Mouse (Mus musculus): ENCODE results near the gene Pmepa1. TPM values are rescaled to one million over a fixed set of nuclear protein-coding genes. Genes with fewer than 3 reads are reported as not detected.

Pmepa1 gene
- polyA plus RNA-seq, 1 experiment = 141 TPM

DNA sequence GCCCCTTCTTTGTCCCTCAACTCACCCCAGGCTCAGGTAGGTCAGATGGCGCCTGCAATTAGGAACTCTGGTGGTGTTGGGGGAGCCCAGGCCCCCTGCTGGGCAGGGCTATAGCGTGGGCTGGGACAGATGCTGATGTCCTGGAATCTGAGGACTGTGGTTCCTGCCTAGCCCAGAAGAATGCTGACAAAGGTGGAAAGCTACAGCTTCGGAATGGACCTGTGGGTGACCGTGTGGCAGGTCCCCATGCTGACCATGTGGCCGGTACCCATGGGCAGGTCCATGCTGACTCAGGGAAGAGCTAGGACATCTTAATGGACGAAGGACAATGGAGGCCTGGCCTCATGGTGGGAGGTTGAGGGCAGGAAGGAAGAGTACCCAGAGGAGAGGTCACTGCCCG, 93.5 kb downstream of the Pmepa1 start:
- Histone ChIP-seq H3K4me3 (ENCODE audit: insufficient read depth, low read depth, low read length) (no peak overlapping the region), H3K4me1 (ENCODE audit: control insufficient read depth, insufficient read depth, insufficient read length, low read length) (no peaks in the 10 kb centered on the region), H3K27ac (replicated peaks; ENCODE audit: low read depth, low read length) (no peak overlapping the region)

GRCm38 (mm10) chr2:173181901-173182300, 94.4 kb downstream of the Pmepa1 start:
- H3K4me1 ChIP-seq (ENCODE audit: control insufficient read depth, insufficient read depth, insufficient read length, low read length) = no peaks in the 10 kb centered on the region
- no peak overlapping the region for H3K4me3 ChIP-seq (ENCODE audit: insufficient read depth, low read depth, low read length)
- H3K27ac ChIP-seq (replicated peaks; ENCODE audit: low read depth, low read length) = no peak overlapping the region

GRCm38 (mm10) chr2:173181486-173181885, 94.8 kb downstream of the Pmepa1 start:
- Histone ChIP-seq H3K27ac (replicated peaks; ENCODE audit: low read depth, low read length) (no peak overlapping the region), H3K4me3 (ENCODE audit: insufficient read depth, low read depth, low read length) (no peak overlapping the region), H3K4me1 (ENCODE audit: control insufficient read depth, insufficient read depth, insufficient read length, low read length) (no peaks in the 10 kb centered on the region)

- no peak overlapping the region for H3K4me3 ChIP-seq (ENCODE audit: insufficient read depth, low read depth, low read length)
- H3K27ac ChIP-seq (replicated peaks; ENCODE audit: low read depth, low read length) = no peak overlapping the region
- no peaks in the 10 kb centered on the region for H3K4me1 ChIP-seq (ENCODE audit: control insufficient read depth, insufficient read depth, insufficient read length, low read length)
Observed at GRCm38 (mm10) chr2:173180721-173181388, 95.5 kb downstream of the Pmepa1 start.

GRCm38 (mm10) chr2:173180026-173180425, 96.3 kb downstream of the Pmepa1 start:
- no peaks in the 10 kb centered on the region for H3K4me1 ChIP-seq (ENCODE audit: control insufficient read depth, insufficient read depth, insufficient read length, low read length)
- H3K4me3 ChIP-seq (ENCODE audit: insufficient read depth, low read depth, low read length) = no peak overlapping the region
- no peak overlapping the region for H3K27ac ChIP-seq (replicated peaks; ENCODE audit: low read depth, low read length)

DNA sequence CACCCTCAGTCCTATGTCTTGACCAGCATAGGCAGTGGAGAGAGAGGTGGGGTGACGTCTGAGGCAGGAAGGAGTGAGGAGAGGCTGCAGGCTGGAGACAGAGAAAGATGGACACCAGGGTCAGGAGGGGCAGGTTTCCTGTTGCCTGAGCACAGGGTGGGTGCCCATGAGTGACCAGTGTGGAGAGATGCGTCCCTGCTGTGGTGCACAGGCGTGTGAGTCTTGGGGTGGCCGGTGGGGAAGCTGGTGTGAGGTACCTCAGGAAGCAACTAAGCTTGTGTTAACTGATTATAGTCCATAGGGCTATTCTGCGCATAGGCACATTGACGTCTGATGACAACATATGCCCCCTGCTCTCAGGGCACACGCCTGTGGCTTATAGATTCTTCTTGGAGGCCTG, 97.3 kb downstream of the Pmepa1 start:
- Histone ChIP-seq H3K27ac (replicated peaks; ENCODE audit: low read depth, low read length) (no peak overlapping the region), H3K4me3 (ENCODE audit: insufficient read depth, low read depth, low read length) (no peak overlapping the region), H3K4me1 (ENCODE audit: control insufficient read depth, insufficient read depth, insufficient read length, low read length) (no peaks in the 10 kb centered on the region)

DNA sequence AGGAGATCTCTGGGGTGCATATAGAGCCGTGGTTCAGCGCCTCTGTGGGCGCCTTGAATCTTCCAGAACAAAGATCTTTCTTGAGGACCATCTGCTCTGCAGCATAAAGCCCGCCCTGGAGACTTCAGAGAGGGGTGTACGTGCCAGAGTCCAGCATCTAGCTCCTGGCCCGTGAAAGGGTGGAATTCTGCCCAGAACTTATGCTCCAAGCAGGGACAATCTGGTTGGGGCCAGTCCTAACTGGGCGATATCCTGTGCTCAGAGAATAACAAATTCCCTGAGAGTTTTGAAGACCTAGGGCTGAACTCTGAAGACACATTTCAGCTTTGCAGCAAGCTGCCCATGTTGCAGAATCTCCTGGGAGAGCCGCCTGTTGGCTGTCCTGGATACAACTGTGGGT, 98.4 kb downstream of the Pmepa1 start:
- Histone ChIP-seq H3K27ac (replicated peaks; ENCODE audit: low read depth, low read length) (no peak overlapping the region), H3K4me1 (ENCODE audit: control insufficient read depth, insufficient read depth, insufficient read length, low read length) (no peaks in the 10 kb centered on the region), H3K4me3 (ENCODE audit: insufficient read depth, low read depth, low read length) (no peak overlapping the region)

DNA sequence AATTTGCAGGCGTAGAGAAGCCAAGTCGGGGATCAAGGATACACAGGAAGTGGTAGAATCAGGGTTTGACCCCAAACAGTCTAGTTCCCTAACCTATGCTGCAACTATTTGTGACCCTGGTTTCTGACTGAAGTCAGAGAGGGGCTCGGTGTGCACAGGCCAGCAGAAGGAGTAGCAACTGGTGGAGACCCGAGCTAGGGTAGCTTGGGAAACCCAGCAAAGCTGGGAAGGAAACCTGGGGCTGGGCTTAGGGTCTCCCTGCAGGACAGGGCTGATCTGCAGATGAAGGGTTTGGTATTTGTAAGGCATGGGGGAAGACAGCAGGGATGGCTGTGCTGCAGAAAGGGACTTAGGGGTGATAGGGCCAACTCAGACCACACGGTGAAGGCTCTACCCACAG, 98.9 kb downstream of the Pmepa1 start:
- Histone ChIP-seq H3K4me1 (ENCODE audit: control insufficient read depth, insufficient read depth, insufficient read length, low read length) (no peaks in the 10 kb centered on the region), H3K27ac (replicated peaks; ENCODE audit: low read depth, low read length) (no peak overlapping the region)

GRCm38 (mm10) chr2:173175703-173176102, 100.6 kb downstream of the Pmepa1 start:
- Histone ChIP-seq H3K4me1 (ENCODE audit: control insufficient read depth, insufficient read depth, insufficient read length, low read length) (no peaks in the 10 kb centered on the region), H3K4me3 (ENCODE audit: insufficient read depth, low read depth, low read length) (no peak overlapping the region), H3K27ac (replicated peaks; ENCODE audit: low read depth, low read length) (no peak overlapping the region)

More for the DNA sequence above, 98.9 kb downstream of the Pmepa1 start:
- no peak overlapping the region for H3K4me3 ChIP-seq (ENCODE audit: insufficient read depth, low read depth, low read length)

DNA sequence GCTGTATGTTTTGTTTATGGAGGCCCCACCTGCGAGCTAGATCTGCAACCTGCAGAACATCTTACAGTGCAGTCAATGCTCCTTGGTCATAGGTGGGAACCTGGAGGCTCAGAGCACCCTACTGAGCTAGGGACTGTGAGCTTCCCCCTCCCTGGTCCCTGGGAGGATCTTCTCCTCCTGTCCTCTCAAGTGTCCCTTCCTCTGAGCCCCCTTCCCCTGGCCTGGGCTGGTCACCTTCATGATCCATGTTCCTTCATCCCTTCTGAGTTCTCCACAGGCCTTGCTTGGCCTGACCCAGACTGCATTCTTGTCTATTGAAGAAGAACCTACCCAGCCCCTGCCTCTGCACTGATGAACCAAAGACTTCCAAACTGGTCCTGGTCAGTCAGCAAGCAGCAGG, 101.8 kb downstream of the Pmepa1 start:
- Histone ChIP-seq H3K4me1 (ENCODE audit: control insufficient read depth, insufficient read depth, insufficient read length, low read length) (no peaks in the 10 kb centered on the region), H3K4me3 (ENCODE audit: insufficient read depth, low read depth, low read length) (no peak overlapping the region), H3K27ac (replicated peaks; ENCODE audit: low read depth, low read length) (no peak overlapping the region)

Other genes with a start within 250 kb of the Pmepa1 start
- 0.55 TPM in 1 of 2 replicates, not detected in the other for gene Ctcfl, start 157.0 kb downstream of the Pmepa1 start, polyA plus RNA-seq (2012; ENCODE audit: insufficient read depth, insufficient read length, missing spikeins)
- gene Pck1, start 123.5 kb downstream of the Pmepa1 start, polyA plus RNA-seq (2012; ENCODE audit: insufficient read depth, insufficient read length, missing spikeins) = 1,317 and 1,888 TPM in 2 replicates
- gene Zbp1, start 57.6 kb downstream of the Pmepa1 start, polyA plus RNA-seq (2012; ENCODE audit: insufficient read depth, insufficient read length, missing spikeins) = 1.6 TPM in 1 of 2 replicates, not detected in the other
- not detected in 2 replicates for gene 1700021F07Rik, start 246.1 kb upstream of the Pmepa1 start, polyA plus RNA-seq (2012; ENCODE audit: insufficient read depth, insufficient read length, missing spikeins)